Mouse (Mus musculus): ENCODE data around the gene Rrp1b.

- TF ChIP-seq BHLHE40 (IDR thresholded peaks at IDR 0.05; ENCODE audit: borderline replicate concordance, low read depth, low read length) = no peak
- TF ChIP-seq ZNF384 (IDR thresholded peaks at IDR 0.05; ENCODE audit: low read depth, low read length) = no peak
- TF ChIP-seq HCFC1 (IDR thresholded peaks at IDR 0.05; ENCODE audit: low read depth, low read length) = no peak
- TF ChIP-seq POLR2A (IDR thresholded peaks at IDR 0.05; ENCODE audit: control insufficient read depth in 1 of 2, insufficient read depth in 1 of 2, low read depth in 1 of 2, low read length in 2 of 2, poor library complexity in 1 of 2) = no peak
- no peak for TF ChIP-seq POLR2AphosphoS2 (IDR thresholded peaks at IDR 0.05; ENCODE audit: low read length)
- no peak for TF ChIP-seq EP300 (IDR thresholded peaks at IDR 0.05; ENCODE audit: low read depth in 1 of 2, low read length in 2 of 2)
- TF ChIP-seq ZC3H11A (IDR thresholded peaks at IDR 0.05; ENCODE audit: low read depth, low read length) = no peak
- TF ChIP-seq CTCF (IDR thresholded peaks at IDR 0.05 in 2 of 3, conservative IDR thresholded peaks at IDR 0.05 in 1 of 3; ENCODE audit: control insufficient read depth in 1 of 3, insufficient read depth in 1 of 3, low read depth in 2 of 3, low read length in 3 of 3, poor library complexity in 1 of 3, severe bottlenecking in 1 of 3) = no peak
- no peak for TF ChIP-seq MXI1 (IDR thresholded peaks at IDR 0.05; ENCODE audit: low read depth, low read length)
- no peak for TF ChIP-seq POLR2AphosphoS5 (IDR thresholded peaks at IDR 0.05; ENCODE audit: borderline replicate concordance, low read depth, low read length)
- TF ChIP-seq SMC3 (IDR thresholded peaks at IDR 0.05; ENCODE audit: low read depth, low read length) = no peak
- no peak for TF ChIP-seq MEF2A (IDR thresholded peaks at IDR 0.05; ENCODE audit: extremely low read depth, insufficient replicate concordance, low read depth, low read length, poor library complexity, severe bottlenecking)
- TF ChIP-seq RCOR1 (IDR thresholded peaks at IDR 0.05; ENCODE audit: low read depth, low read length) = no peak
These were observed 19.4 kb upstream of the Rrp1b start for GRCm38 (mm10) chr17:32016481-32016880.
